Mouse (Mus musculus) inflammation-experienced regulatory T-cells, adult 6 months (primary cell): ENCODE measurements around the gene Wdr24. TPM values are rescaled to one million over a fixed set of nuclear protein-coding genes. Genes with fewer than 3 reads are reported as not detected.

Source experiments
- polyA plus RNA-seq, 3 experiments: library from polyadenylated mRNA; unstranded; fragments of 100-300 nt; shearing (Covaris generic); gene quantifications; one replicate each; pipeline ENCODE4 v1.2.1; 2017

Wdr24 gene
- polyA plus RNA-seq, 3 experiments from 2014 or later, result 13.8 to 23.4 (median 19.3) TPM

Other genes with a start within 250 kb of the Wdr24 start
- gene Lmf1, start 244.5 kb upstream of the Wdr24 start, polyA plus RNA-seq, result 10 to 100 TPM; 11.3 to 19.4 (median 16.5) TPM
- not detected for gene Gng13, start 106.5 kb upstream of the Wdr24 start, polyA plus RNA-seq
- gene Chtf18, start 96.2 kb upstream of the Wdr24 start, polyA plus RNA-seq, result 10 to 100 TPM in 1 of 3 experiments, 1 to 10 TPM in 2; 1.4 to 12.9 (median 3.9) TPM
- 10 to 100 TPM in 2 of 3 experiments, 1 to 10 TPM in 1; 8.6 to 12.5 (median 11.2) TPM for gene Rpusd1, start 96.0 kb upstream of the Wdr24 start, polyA plus RNA-seq
- not detected for gene Mslnl, start 87.6 kb upstream of the Wdr24 start, polyA plus RNA-seq
- gene Msln, start 69.2 kb upstream of the Wdr24 start, polyA plus RNA-seq, result not detected
- 10 to 100 TPM; 16.4 to 18.4 (median 17.0) TPM for gene Narfl, start 49.9 kb upstream of the Wdr24 start, polyA plus RNA-seq
- 10 to 100 TPM; 23.1 to 41.8 (median 31.1) TPM for gene Haghl, start 38.0 kb upstream of the Wdr24 start, polyA plus RNA-seq
- gene Ccdc78, start 37.0 kb upstream of the Wdr24 start, polyA plus RNA-seq, result under 1 TPM in 2 of 3 experiments, not detected in 1; 0.50 to 0.75 TPM
- gene Fam173a, start 30.7 kb upstream of the Wdr24 start, polyA plus RNA-seq, result 100 to 1,000 TPM; 158 to 288 (median 193) TPM
- not detected for gene AC134908.4, start 28.0 kb upstream of the Wdr24 start, polyA plus RNA-seq
- 1 to 10 TPM; 3.3 to 5.7 (median 5.6) TPM for gene Metrn, start 26.5 kb upstream of the Wdr24 start, polyA plus RNA-seq
- gene Fbxl16, start 14.5 kb upstream of the Wdr24 start, polyA plus RNA-seq, result not detected
- gene Jmjd8, start 5.2 kb downstream of the Wdr24 start, polyA plus RNA-seq, result 10 to 100 TPM; 12.5 to 26.2 (median 23.9) TPM
- 10 to 100 TPM; 60.7 to 79.7 (median 78.2) TPM for gene Stub1, start 9.8 kb downstream of the Wdr24 start, polyA plus RNA-seq
- 1 to 10 TPM in 1 of 3 experiments, not detected in 2; 1.7 TPM for gene Rhbdl1, start 13.7 kb downstream of the Wdr24 start, polyA plus RNA-seq
- 1 to 10 TPM in 1 of 3 experiments, under 1 TPM in 2; 0.26 to 1.1 (median 0.67) TPM for gene Gm20683, start 18.1 kb downstream of the Wdr24 start, polyA plus RNA-seq
- 10 to 100 TPM; 21.2 to 32.3 (median 23.4) TPM for gene Rhot2, start 21.2 kb downstream of the Wdr24 start, polyA plus RNA-seq
- gene Wdr90, start 37.9 kb downstream of the Wdr24 start, polyA plus RNA-seq, result 1 to 10 TPM; 3.3 to 7.0 (median 6.8) TPM
- gene Mcrip2, start 45.1 kb downstream of the Wdr24 start, polyA plus RNA-seq, result 1 to 10 TPM; 2.5 to 3.9 (median 3.5) TPM
- 100 to 1,000 TPM in 1 of 3 experiments, 10 to 100 TPM in 2; 91.1 to 121 (median 98.2) TPM for gene Mettl26, start 51.4 kb downstream of the Wdr24 start, polyA plus RNA-seq
- 1 to 10 TPM in 2 of 3 experiments, under 1 TPM in 1; 0.93 to 1.9 (median 1.4) TPM for gene Wfikkn1, start 57.2 kb downstream of the Wdr24 start, polyA plus RNA-seq
- 1 to 10 TPM; 6.0 to 7.9 (median 7.5) TPM for gene Rab40c, start 96.1 kb downstream of the Wdr24 start, polyA plus RNA-seq
- 10 to 100 TPM; 22.0 to 28.6 (median 27.4) TPM for gene Pigq, start 121.3 kb downstream of the Wdr24 start, polyA plus RNA-seq
- not detected for gene Nhlrc4, start 121.3 kb downstream of the Wdr24 start, polyA plus RNA-seq
- gene A930017K11Rik, start 128.9 kb downstream of the Wdr24 start, polyA plus RNA-seq, result not detected
- 1 to 10 TPM; 5.6 to 6.0 (median 5.7) TPM for gene Capn15, start 162.2 kb downstream of the Wdr24 start, polyA plus RNA-seq
- 1 to 10 TPM; 1.6 to 3.0 (median 2.7) TPM for gene Rab11fip3, start 245.9 kb downstream of the Wdr24 start, polyA plus RNA-seq